Mouse (Mus musculus) intestine, embryonic 14.5 days (tissue): ENCODE results near the gene Marveld1. TPM values are rescaled to one million over a fixed set of nuclear protein-coding genes. Genes with fewer than 3 reads are reported as not detected.

Experiments
- ATAC-seq: fragments of 200-750 bp; cut with Nextera tagmentation; replicated peaks from 2 replicates; pipeline ENCODE4 v1.8.0; 2017; ENCODE audit warnings: low read depth, moderate number of reproducible peaks, moderate TSS enrichment, moderate library complexity; ENCODE audit not compliant: low FRiP score, low TSS enrichment
- DNase-seq: peaks from one replicate; pipeline ENCODE4 v3.0.0-alpha.2; 2018; ENCODE audit warnings: low spot score
- H3K27ac ChIP-seq: fragments of 300-500 bp; sonication (generic); 2 replicates; pipeline ENCODE4 v1.5.1; 2014; ENCODE audit warnings: low read depth, mild to moderate bottlenecking, control low read depth
- H3K27me3 ChIP-seq: fragments of 300-500 bp; sonication (generic); replicated peaks from 2 replicates; pipeline ENCODE4 v1.6.1; 2014; ENCODE audit warnings: low read length, control low read depth; ENCODE audit not compliant: control insufficient read depth, insufficient read depth
- H3K36me3 ChIP-seq: fragments of 300-500 bp; sonication (generic); 2 replicates; pipeline ENCODE4 v1.6.1; 2014; ENCODE audit warnings: low read length, control low read depth; ENCODE audit not compliant: control insufficient read depth, insufficient read depth
- H3K4me1 ChIP-seq: fragments of 300-500 bp; sonication (generic); replicated peaks from 2 replicates; pipeline ENCODE4 v1.6.1; 2014; ENCODE audit warnings: low read length, control low read depth, mixed read lengths; ENCODE audit not compliant: control insufficient read depth, insufficient read depth
- H3K4me2 ChIP-seq: fragments of 300-500 bp; sonication (generic); 2 replicates; pipeline ENCODE4 v1.6.1; 2014; ENCODE audit warnings: low read length
- H3K4me3 ChIP-seq: fragments of 300-500 bp; sonication (generic); 2 replicates; pipeline ENCODE4 v1.5.1; 2014; ENCODE audit warnings: low read depth, low read length, control low read depth, mixed read lengths
- H3K9ac ChIP-seq: fragments of 300-500 bp; sonication (generic); 2 replicates; pipeline ENCODE4 v1.6.1; 2014; ENCODE audit warnings: mild to moderate bottlenecking, low read length
- H3K9me3 ChIP-seq: fragments of 300-500 bp; sonication (generic); 2 replicates; pipeline ENCODE4 v1.6.1; 2016; ENCODE audit warnings: low read length, control low read depth; ENCODE audit not compliant: control insufficient read depth
- WGBS: fragments of 180-500 bp; shearing (Covaris S2); extraction: QIAGEN DNeasy Blood & Tissue Kit; methylation state at CpG from one replicate; pipeline ENCODE4 v1.1.7; 2014; 5-methylcytosine and 5-hydroxymethylcytosine counted together
- polyA plus RNA-seq: library from polyadenylated mRNA; unstranded; fragments of >200 nt; fragmentation: Nextera tagmentation; extraction: Ambion mirVana; gene quantifications from 2 replicates; pipeline ENCODE4 v1.2.1, GENCODE M21; 2014

The Marveld1 gene
- polyA plus RNA-seq, 1 experiment from 2014 or later: 10.3 TPM

- Histone ChIP-seq H3K4me2 (no peak overlapping the region), H3K4me3 (no peak overlapping the region), H3K27me3 (peaks cover 49% of the 10 kb centered on the region), H3K9me3 (no peaks in the 10 kb centered on the region), H3K36me3 (no peaks in the 10 kb centered on the region), H3K27ac (no peak overlapping the region), H3K9ac (no peak overlapping the region), H3K4me1 (0 out of 2 replicates have a peak, but pooled peaks cover 3% of the 10 kb centered on the region)
- no peak for ATAC-seq
- WGBS: 47% methylated on average over 11 of the region's 11 CpGs
- no peak for DNase-seq
Measured at GRCm38 (mm10) chr19:42198026-42198425, 50.8 kb downstream of the Marveld1 start.

Other genes starting within 250 kb of the Marveld1 start
- gene Pgam1, start 235.5 kb upstream of the Marveld1 start, polyA plus RNA-seq: 819 and 835 TPM in 2 replicates
- 84.7 and 88.0 TPM in 2 replicates for gene Exosc1, start 214.0 kb upstream of the Marveld1 start, polyA plus RNA-seq
- 69.2 and 76.6 TPM in 2 replicates for gene Zdhhc16, start 213.9 kb upstream of the Marveld1 start, polyA plus RNA-seq
- gene Mms19, start 166.2 kb upstream of the Marveld1 start, polyA plus RNA-seq: 36.3 and 41.0 TPM in 2 replicates
- 9.1 and 9.9 TPM in 2 replicates for gene Ubtd1, start 165.6 kb upstream of the Marveld1 start, polyA plus RNA-seq
- gene Ankrd2, start 111.4 kb upstream of the Marveld1 start, polyA plus RNA-seq: 0.27 and 0.32 TPM in 2 replicates
- gene Hoga1, start 101.8 kb upstream of the Marveld1 start, polyA plus RNA-seq: 1.4 and 1.7 TPM in 2 replicates
- gene 4933411K16Rik, start 95.2 kb upstream of the Marveld1 start, polyA plus RNA-seq: 0.13 TPM in 1 of 2 replicates, not detected in the other
- 24.2 and 26.7 TPM in 2 replicates for gene Morn4, start 61.0 kb upstream of the Marveld1 start, polyA plus RNA-seq
- gene Pi4k2a, start 56.9 kb upstream of the Marveld1 start, polyA plus RNA-seq: 23.5 and 32.0 TPM in 2 replicates
- 33.6 and 35.2 TPM in 2 replicates for gene Avpi1, start 18.3 kb upstream of the Marveld1 start, polyA plus RNA-seq
- 17.5 TPM in 2 replicates for gene Zfyve27, start 16.6 kb downstream of the Marveld1 start, polyA plus RNA-seq
- 16.2 and 46.3 TPM in 2 replicates for gene Sfrp5, start 54.9 kb downstream of the Marveld1 start, polyA plus RNA-seq
- 1.2 TPM in 2 replicates for gene Golga7b, start 100.2 kb downstream of the Marveld1 start, polyA plus RNA-seq